Mouse (Mus musculus) testis, adult 2 months (tissue): Measurements from ENCODE around the gene Socs7.

Experiments used
- CTCF ChIP-seq: fragments of 200-500 bp; IDR thresholded peaks from 2 replicates; pipeline ENCODE4 v1.5.1; 2012; ENCODE audit warnings: low read depth, mild to moderate bottlenecking, inconsistent platforms, low read length, moderate library complexity; ENCODE audit not compliant: control insufficient read depth, insufficient read depth, insufficient replicate concordance
- POLR2A ChIP-seq: fragments of 200-500 bp; IDR thresholded peaks from 2 replicates; pipeline ENCODE4 v1.6.1; 2012; ENCODE audit warnings: low read depth, mild to moderate bottlenecking, inconsistent platforms, low read length, moderate library complexity; ENCODE audit not compliant: control insufficient read depth

GRCm38 (mm10) chr11:97445596-97445995, 83.2 kb downstream of the Socs7 start:
- no peak for TF ChIP-seq CTCF
- TF ChIP-seq POLR2A: no peak
